Mouse (Mus musculus) myocyte (in vitro differentiated cells): ENCODE results near the gene Mtmr10.

Experiments
- CEBPB ChIP-seq: IDR thresholded peaks from 2 replicates; pipeline ENCODE4 v1.6.1; 2011; ENCODE audit warnings: mild to moderate bottlenecking, moderate library complexity; ENCODE audit not compliant: poor library complexity, insufficient read depth, severe bottlenecking
- E2F4 ChIP-seq: IDR thresholded peaks from one replicate; pipeline ENCODE4 v1.6.1; 2011; ENCODE audit warnings: mild to moderate bottlenecking, control low read depth, moderate library complexity; ENCODE audit not compliant: insufficient read depth
- MAX ChIP-seq: IDR thresholded peaks from one replicate; pipeline ENCODE4 v1.6.1; 2011; ENCODE audit warnings: low read depth, mild to moderate bottlenecking, control low read depth
- POLR2A ChIP-seq: IDR thresholded peaks from one replicate; pipeline ENCODE4 v1.6.1; 2011; ENCODE audit warnings: low read depth, mild to moderate bottlenecking, control low read depth, moderate library complexity; ENCODE audit not compliant: insufficient read length
- POLR2AphosphoS2 ChIP-seq: IDR thresholded peaks from one replicate; pipeline ENCODE4 v1.6.1; 2011; ENCODE audit warnings: low read depth, control low read depth; ENCODE audit not compliant: insufficient read length
- REST ChIP-seq: IDR thresholded peaks from one replicate; pipeline ENCODE4 v1.6.1; 2011; ENCODE audit warnings: mild to moderate bottlenecking, control low read depth, moderate library complexity; ENCODE audit not compliant: insufficient read depth, insufficient read length
- TCF12 ChIP-seq: IDR thresholded peaks from one replicate; pipeline ENCODE4 v1.6.1; 2011; ENCODE audit warnings: mild to moderate bottlenecking, control low read depth; ENCODE audit not compliant: poor library complexity, insufficient read depth, severe bottlenecking
- USF1 ChIP-seq: IDR thresholded peaks from one replicate; pipeline ENCODE4 v1.6.1; 2011; ENCODE audit warnings: low read depth, mild to moderate bottlenecking, control low read depth, moderate library complexity

GRCm38 (mm10) chr7:64244371-64244770, 43.1 kb upstream of the Mtmr10 start:
- TF ChIP-seq POLR2A (no peak), MAX (no peak), USF1 (no peak), REST (no peak), E2F4 (no peak), CEBPB (no peak), TCF12 (no peak), POLR2AphosphoS2 (no peak)
